ENCODE assay signal across 9 mouse cellular contexts in the genomic region with DNA sequence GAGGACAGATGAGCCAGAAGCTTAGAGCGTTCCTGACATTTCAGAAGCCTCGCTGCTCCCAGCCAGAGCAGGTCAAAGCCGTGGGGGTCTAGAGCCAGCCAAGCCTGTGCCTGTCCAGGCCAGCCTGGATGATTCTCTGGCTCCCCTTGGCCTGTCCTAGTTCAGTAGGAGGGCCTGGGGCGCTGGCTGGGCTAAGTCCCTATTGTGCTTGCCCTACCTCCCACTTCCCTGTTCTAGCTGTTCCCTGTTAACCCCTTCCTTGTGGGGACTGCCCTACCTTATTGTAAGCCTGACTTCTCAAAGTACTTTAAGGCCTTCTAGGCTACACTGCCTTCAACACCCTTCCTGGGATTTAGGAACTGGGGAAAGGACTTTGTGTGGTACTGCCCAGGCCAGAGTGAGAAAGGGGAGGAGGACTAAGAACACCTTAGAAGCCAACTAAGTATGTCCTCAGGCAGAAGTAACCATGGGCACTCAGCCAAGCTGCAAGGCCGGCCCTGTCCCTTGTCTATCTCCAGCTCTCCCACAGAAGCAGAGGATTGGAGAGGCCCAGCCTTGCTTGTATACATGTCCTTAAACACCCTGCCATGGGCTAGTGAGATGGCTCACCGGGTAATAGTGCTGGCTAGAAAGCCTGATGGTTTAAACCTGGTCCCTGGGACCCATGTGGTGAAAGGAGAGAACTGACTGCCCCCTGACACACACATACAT. TPM values are rescaled to one million over a fixed set of nuclear protein-coding genes. Genes with fewer than 3 reads are reported as not detected.
DNase-seq lines count a peak whose midpoint lies in the region; ATAC-seq lines count a peak whose summit lies in the region.
"Had no signal": no experiment of that assay in that cellular context is flagged by ENCODE, and none has a peak within 500 bp of the region (broad histone marks: within the 10 kb centered on the region; RNA-seq: fewer than 3 reads in every experiment).

No protein-coding gene starts in this region.

- no peak overlapping the region for H3K4me3 ChIP-seq in hindbrain, embryonic 12.5 days
- no peak overlapping the region for H3K4me3 ChIP-seq in hindbrain, embryonic 11.5 days (ENCODE audit: low read depth, low read length)
- no peak overlapping the region for H3K4me3 ChIP-seq in embryonic facial prominence, embryonic 15.5 days (replicated peaks)
- H3K4me3 ChIP-seq in liver, embryonic 12.5 days: peak overlapping the region; percentile 24; the same call in 1 of the 2 replicates

- peaks cover 39% of the 10 kb centered on the region for H3K36me3 ChIP-seq in hindbrain, embryonic 12.5 days
- H3K36me3 ChIP-seq in hindbrain, embryonic 11.5 days (ENCODE audit: control insufficient read depth, insufficient read depth, low read length): 0 out of 2 replicates have a peak, but pooled peaks cover 5% of the 10 kb centered on the region
- peaks cover 20% of the 10 kb centered on the region; the same call in 1 of the 2 replicates for H3K36me3 ChIP-seq in embryonic facial prominence, embryonic 15.5 days
- peaks cover 93% of the 10 kb centered on the region for H3K36me3 ChIP-seq in liver, embryonic 12.5 days

- H3K9ac ChIP-seq in hindbrain, embryonic 12.5 days: no peak overlapping the region
- H3K9ac ChIP-seq in hindbrain, embryonic 11.5 days (ENCODE audit: low read depth, low read length): no peak overlapping the region
- no peak overlapping the region for H3K9ac ChIP-seq in embryonic facial prominence, embryonic 15.5 days
- peak overlapping the region; percentile 75 for H3K9ac ChIP-seq in liver, embryonic 12.5 days

- peaks cover 35% of the 10 kb centered on the region for H3K4me1 ChIP-seq in hindbrain, embryonic 12.5 days
- peaks cover 7% of the 10 kb centered on the region for H3K4me1 ChIP-seq in hindbrain, embryonic 11.5 days (replicated peaks; ENCODE audit: control insufficient read depth, insufficient read depth, low read length)
- H3K4me1 ChIP-seq in embryonic facial prominence, embryonic 15.5 days: peaks cover 43% of the 10 kb centered on the region
- H3K4me1 ChIP-seq in liver, embryonic 12.5 days: peaks cover 94% of the 10 kb centered on the region

- H3K9me3 ChIP-seq in hindbrain, embryonic 12.5 days (replicated peaks): no peaks in the 10 kb centered on the region
- no peaks in the 10 kb centered on the region for H3K9me3 ChIP-seq in hindbrain, embryonic 11.5 days (ENCODE audit: control insufficient read depth, low read length)
- no peaks in the 10 kb centered on the region for H3K9me3 ChIP-seq in embryonic facial prominence, embryonic 15.5 days (replicated peaks)
- H3K9me3 ChIP-seq in liver, embryonic 12.5 days (replicated peaks): no peaks in the 10 kb centered on the region

- DNase-seq in hindbrain, embryonic 11.5 days (ENCODE audit: low spot score): no peak
- peak; percentile 50 for DNase-seq in NIH3T3 (ENCODE audit: low read depth)
- DNase-seq in c-Kit-positive CD71-positive TER-119-positive erythroid progenitor cells, embryonic 14.5 days (ENCODE audit: low spot score): no peak
- DNase-seq in embryo, embryonic 10.5 days (ENCODE audit: low spot score): no peak
- no peak for DNase-seq in layer of hippocampus, adult 18-20 months (ENCODE audit: low spot score in 2 of 2)
- DNase-seq: layer of hippocampus, postnatal 36 days had no signal

- H3K4me2 ChIP-seq in hindbrain, embryonic 12.5 days (replicated peaks): no peak overlapping the region
- H3K4me2 ChIP-seq in hindbrain, embryonic 11.5 days (replicated peaks; ENCODE audit: low read depth, low read length): no peak overlapping the region
- H3K4me2 ChIP-seq in embryonic facial prominence, embryonic 15.5 days (replicated peaks): no peak overlapping the region
- peak overlapping the region; percentile 69 for H3K4me2 ChIP-seq in liver, embryonic 12.5 days

- WGBS in hindbrain, embryonic 12.5 days: 73% methylated on average over 6 of the region's 6 CpGs
- WGBS in hindbrain, embryonic 11.5 days: 78% methylated on average over 6 of the region's 6 CpGs
- 55% methylated on average over 6 of the region's 6 CpGs for WGBS in embryonic facial prominence, embryonic 15.5 days
- 59% methylated on average over 6 of the region's 6 CpGs for WGBS in liver, embryonic 12.5 days (ENCODE audit: insufficient replicate concordance)

- no peaks in the 10 kb centered on the region for H3K27me3 ChIP-seq in hindbrain, embryonic 12.5 days
- no peaks in the 10 kb centered on the region for H3K27me3 ChIP-seq in hindbrain, embryonic 11.5 days (ENCODE audit: control insufficient read depth, insufficient read depth, low read length)
- no peaks in the 10 kb centered on the region for H3K27me3 ChIP-seq in embryonic facial prominence, embryonic 15.5 days
- H3K27me3 ChIP-seq in liver, embryonic 12.5 days (replicated peaks): no peaks in the 10 kb centered on the region

- no peak overlapping the region for H3K27ac ChIP-seq in hindbrain, embryonic 12.5 days
- H3K27ac ChIP-seq in hindbrain, embryonic 11.5 days (ENCODE audit: low read depth, low read length): no peak overlapping the region
- H3K27ac ChIP-seq in embryonic facial prominence, embryonic 15.5 days (replicated peaks): peak overlapping the region; percentile 60
- H3K27ac ChIP-seq in liver, embryonic 12.5 days: peak overlapping the region; percentile 99

- 0 out of 2 replicates have a peak, but pooled peaks have one; percentile 12 for ATAC-seq in hindbrain, embryonic 12.5 days (ENCODE audit: low FRiP score)
- no peak for ATAC-seq in hindbrain, embryonic 11.5 days (ENCODE audit: low FRiP score)
- ATAC-seq in embryonic facial prominence, embryonic 15.5 days (ENCODE audit: insufficient number of reproducible peaks, low FRiP score, low TSS enrichment, low read depth): no peak
- ATAC-seq in liver, embryonic 12.5 days: peak; percentile 17

RNA-seq across cellular contexts. Expression of gene Hs6st1, which starts 22.0 kb away (rescaled TPM):
- polyA plus RNA-seq in hindbrain, embryonic 12.5 days (2016; fragmentation: Nextera tagmentation; extraction: Ambion mirVana): 20.5 and 22.0 TPM in 2 replicates
- polyA plus RNA-seq in hindbrain, embryonic 11.5 days (2014; fragmentation: Nextera tagmentation; extraction: Ambion mirVana): 10.7 and 14.9 TPM in 2 replicates
- polyA plus RNA-seq in embryonic facial prominence, embryonic 15.5 days (2015; fragmentation: Nextera tagmentation; extraction: Ambion mirVana): 8.3 and 11.2 TPM in 2 replicates
- polyA plus RNA-seq in liver, embryonic 12.5 days (2016; fragmentation: Nextera tagmentation; extraction: Ambion mirVana): 21.9 and 23.6 TPM in 2 replicates
- 10 to 100 TPM; 38.6 to 39.5 TPM for total RNA-seq in layer of hippocampus, adult 18-20 months (2021)

Comparison
In these comparisons a context has a peak if more than half of its experiments do, and no peak if none do; other contexts are left out.
1. ATAC-seq: peak in hindbrain, embryonic 12.5 days (single experiment) and liver, embryonic 12.5 days (single experiment); none in hindbrain, embryonic 11.5 days (single experiment) and embryonic facial prominence, embryonic 15.5 days (single experiment).
2. H3K27ac ChIP-seq: peak in embryonic facial prominence, embryonic 15.5 days (single experiment) and liver, embryonic 12.5 days (single experiment); none in hindbrain, embryonic 12.5 days (single experiment) and hindbrain, embryonic 11.5 days (single experiment).